Mouse (Mus musculus) myocyte (in vitro differentiated cells): ENCODE data around the gene Madd. TPM values are rescaled to one million over a fixed set of nuclear protein-coding genes. Genes with fewer than 3 reads are reported as not detected.

Source experiments
- H3K27me3 ChIP-seq: one replicate; pipeline ENCODE4 v1.6.1; 2011; ENCODE audit not compliant: control insufficient read depth, insufficient read depth, insufficient read length
- H3K36me3 ChIP-seq: one replicate; pipeline ENCODE4 v1.6.1; 2011; ENCODE audit not compliant: control insufficient read depth, insufficient read depth
- H3K4me2 ChIP-seq: one replicate; pipeline ENCODE4 v1.6.1; 2011; ENCODE audit warnings: low read depth, control low read depth
- H3K4me3 ChIP-seq: one replicate; pipeline ENCODE4 v1.5.1; 2011; ENCODE audit warnings: mild to moderate bottlenecking, control low read depth, moderate library complexity
- H3K79me2 ChIP-seq: one replicate; pipeline ENCODE4 v1.6.1; 2011; ENCODE audit not compliant: control insufficient read depth, insufficient read depth
- H3ac ChIP-seq: one replicate; pipeline ENCODE4 v1.6.1; 2011; ENCODE audit not compliant: control insufficient read depth, insufficient read length
- CEBPB ChIP-seq: IDR thresholded peaks from 2 replicates; pipeline ENCODE4 v1.6.1; 2011; ENCODE audit warnings: mild to moderate bottlenecking, moderate library complexity; ENCODE audit not compliant: poor library complexity, insufficient read depth, severe bottlenecking
- E2F4 ChIP-seq: IDR thresholded peaks from one replicate; pipeline ENCODE4 v1.6.1; 2011; ENCODE audit warnings: mild to moderate bottlenecking, control low read depth, moderate library complexity; ENCODE audit not compliant: insufficient read depth
- MAX ChIP-seq: IDR thresholded peaks from one replicate; pipeline ENCODE4 v1.6.1; 2011; ENCODE audit warnings: low read depth, mild to moderate bottlenecking, control low read depth
- MYOD1 ChIP-seq, 3 experiments: IDR thresholded peaks; one replicate each; pipeline ENCODE4 v1.6.1; 2011; ENCODE audit warnings: control low read depth in 2 of 3, low read depth in 2 of 3, mild to moderate bottlenecking in 2 of 3, moderate library complexity in 1 of 3; ENCODE audit not compliant: insufficient read length in 2 of 3, control insufficient read depth in 1 of 3
- MYOG ChIP-seq, 3 experiments: IDR thresholded peaks; one replicate each; pipeline ENCODE4 v1.6.1; 2011; ENCODE audit warnings: control low read depth in 2 of 3, low read depth in 2 of 3, mild to moderate bottlenecking in 2 of 3; ENCODE audit not compliant: insufficient read length in 2 of 3, control insufficient read depth in 1 of 3, insufficient read depth in 1 of 3
- POLR2A ChIP-seq: IDR thresholded peaks from one replicate; pipeline ENCODE4 v1.6.1; 2011; ENCODE audit warnings: low read depth, mild to moderate bottlenecking, control low read depth, moderate library complexity; ENCODE audit not compliant: insufficient read length
- POLR2AphosphoS2 ChIP-seq: IDR thresholded peaks from one replicate; pipeline ENCODE4 v1.6.1; 2011; ENCODE audit warnings: low read depth, control low read depth; ENCODE audit not compliant: insufficient read length
- REST ChIP-seq: IDR thresholded peaks from one replicate; pipeline ENCODE4 v1.6.1; 2011; ENCODE audit warnings: mild to moderate bottlenecking, control low read depth, moderate library complexity; ENCODE audit not compliant: insufficient read depth, insufficient read length
- SRF ChIP-seq: IDR thresholded peaks from one replicate; pipeline ENCODE4 v1.6.1; 2011; ENCODE audit warnings: low read depth; ENCODE audit not compliant: control insufficient read depth, insufficient read length
- TCF12 ChIP-seq: IDR thresholded peaks from one replicate; pipeline ENCODE4 v1.6.1; 2011; ENCODE audit warnings: mild to moderate bottlenecking, control low read depth; ENCODE audit not compliant: poor library complexity, insufficient read depth, severe bottlenecking
- TCF3 ChIP-seq: IDR thresholded peaks from one replicate; pipeline ENCODE4 v1.6.1; 2011; ENCODE audit warnings: low read depth, control low read depth; ENCODE audit not compliant: insufficient read length
- USF1 ChIP-seq: IDR thresholded peaks from one replicate; pipeline ENCODE4 v1.6.1; 2011; ENCODE audit warnings: low read depth, mild to moderate bottlenecking, control low read depth, moderate library complexity
- polyA plus RNA-seq: library from polyadenylated mRNA; unstranded; fragments of >200 nt; fragmentation: generic; extraction: Trizol; gene quantifications from one replicate; pipeline ENCODE4 v1.2.1, GENCODE M21; 2012; ENCODE audit warnings: missing spikeins

The Madd gene
- polyA plus RNA-seq, 1 experiment, result 10.2 TPM

GRCm38 (mm10) chr2:91131251-91131650 lies 52.4 kb downstream of the Madd start:
- Histone ChIP-seq H3ac (no peak overlapping the region), H3K79me2 (no peaks in the 10 kb centered on the region), H3K36me3 (no peaks in the 10 kb centered on the region), H3K4me3 (no peak overlapping the region), H3K4me2 (no peak overlapping the region), H3K27me3 (peaks cover 7% of the 10 kb centered on the region)
- TF ChIP-seq TCF3 (no peak), MYOG (IDR thresholded peaks at IDR 0.05; ENCODE audit: control insufficient read depth in 1 of 3, insufficient read depth in 1 of 3, insufficient read length in 2 of 3, low read depth in 2 of 3) (no peak), REST (no peak), CEBPB (no peak), MYOD1 (IDR thresholded peaks at IDR 0.05; ENCODE audit: control insufficient read depth in 1 of 3, insufficient read length in 2 of 3, low read depth in 2 of 3) (no peak), USF1 (no peak), POLR2A (no peak), SRF (no peak), TCF12 (no peak), E2F4 (no peak)

DNA sequence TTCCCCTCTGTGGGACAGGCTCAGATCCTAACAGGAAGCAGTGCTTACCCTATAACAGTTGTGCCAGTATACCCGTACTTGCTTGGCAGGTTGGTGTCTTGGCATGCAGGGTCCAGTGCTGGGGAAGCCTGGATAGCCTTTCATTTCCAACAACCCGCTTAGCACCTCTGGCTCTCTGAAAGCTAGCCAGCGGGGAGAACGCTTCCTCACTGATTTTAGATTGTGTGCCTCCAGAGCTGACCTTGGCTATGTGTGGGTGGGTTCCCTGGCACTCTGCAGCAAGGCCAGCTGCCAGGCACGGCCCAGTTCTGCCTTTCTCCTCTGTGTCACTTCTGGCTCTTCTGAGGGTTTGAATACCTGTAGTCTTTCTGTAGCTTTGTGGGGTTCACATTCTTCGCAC lies 53.5 kb downstream of the Madd start:
- no peaks in the 10 kb centered on the region for H3K36me3 ChIP-seq
- peaks cover 18% of the 10 kb centered on the region for H3K27me3 ChIP-seq
- H3K4me2 ChIP-seq, result no peak overlapping the region
- H3K4me3 ChIP-seq, result no peak overlapping the region
- peak in 1 of 3 experiments; percentile 6 for TF ChIP-seq MYOG (IDR thresholded peaks at IDR 0.05; ENCODE audit: control insufficient read depth in 1 of 3, insufficient read depth in 1 of 3, insufficient read length in 2 of 3, low read depth in 2 of 3)
- peak in 1 of 3 experiments; percentile 32 for TF ChIP-seq MYOD1 (IDR thresholded peaks at IDR 0.05; ENCODE audit: control insufficient read depth in 1 of 3, insufficient read length in 2 of 3, low read depth in 2 of 3)
- TF ChIP-seq TCF12, result no peak
- no peak for TF ChIP-seq POLR2AphosphoS2
- no peaks in the 10 kb centered on the region for H3K79me2 ChIP-seq
- no peak overlapping the region for H3ac ChIP-seq

- Histone ChIP-seq H3K79me2 (no peaks in the 10 kb centered on the region), H3K27me3 (peaks cover 30% of the 10 kb centered on the region), H3K36me3 (no peaks in the 10 kb centered on the region), H3K4me2 (no peak overlapping the region), H3K4me3 (no peak overlapping the region), H3ac (no peak overlapping the region)
- no peak for TF ChIP-seq REST
- no peak for TF ChIP-seq TCF12
- TF ChIP-seq POLR2A, result no peak
- no peak for TF ChIP-seq MAX
- no peak for TF ChIP-seq MYOD1 (IDR thresholded peaks at IDR 0.05; ENCODE audit: control insufficient read depth in 1 of 3, insufficient read length in 2 of 3, low read depth in 2 of 3)
- no peak for TF ChIP-seq USF1
- TF ChIP-seq MYOG (IDR thresholded peaks at IDR 0.05; ENCODE audit: control insufficient read depth in 1 of 3, insufficient read depth in 1 of 3, insufficient read length in 2 of 3, low read depth in 2 of 3), result no peak
- no peak for TF ChIP-seq E2F4
- TF ChIP-seq TCF3, result no peak
- TF ChIP-seq SRF, result no peak
- TF ChIP-seq POLR2AphosphoS2, result no peak
- TF ChIP-seq CEBPB, result no peak
These were observed 54.9 kb downstream of the Madd start for GRCm38 (mm10) chr2:91128761-91129160.

GRCm38 (mm10) chr2:91125101-91125500 lies 58.5 kb downstream of the Madd start:
- no peaks in the 10 kb centered on the region for H3K36me3 ChIP-seq
- H3K27me3 ChIP-seq, result peaks cover 64% of the 10 kb centered on the region

GRCm38 (mm10) chr2:91123521-91123920 lies 60.1 kb downstream of the Madd start:
- no peak overlapping the region for H3ac ChIP-seq
- H3K27me3 ChIP-seq, result peaks cover 71% of the 10 kb centered on the region
- TF ChIP-seq POLR2A (no peak), MYOD1 (IDR thresholded peaks at IDR 0.05; ENCODE audit: control insufficient read depth in 1 of 3, insufficient read length in 2 of 3, low read depth in 2 of 3) (no peak), MAX (no peak), POLR2AphosphoS2 (no peak), REST (no peak), TCF12 (no peak), SRF (no peak), CEBPB (no peak), MYOG (IDR thresholded peaks at IDR 0.05; ENCODE audit: control insufficient read depth in 1 of 3, insufficient read depth in 1 of 3, insufficient read length in 2 of 3, low read depth in 2 of 3) (no peak), USF1 (no peak), E2F4 (no peak)
- H3K79me2 ChIP-seq, result no peaks in the 10 kb centered on the region
- H3K36me3 ChIP-seq, result no peaks in the 10 kb centered on the region
- H3K4me3 ChIP-seq, result no peak overlapping the region
- H3K4me2 ChIP-seq, result no peak overlapping the region

More at GRCm38 (mm10) chr2:91125101-91125500, 58.5 kb downstream of the Madd start:
- Histone ChIP-seq H3K4me3 (no peak overlapping the region), H3K4me2 (no peak overlapping the region), H3K79me2 (no peaks in the 10 kb centered on the region), H3ac (no peak overlapping the region)
- TF ChIP-seq MYOD1 (IDR thresholded peaks at IDR 0.05; ENCODE audit: control insufficient read depth in 1 of 3, insufficient read length in 2 of 3, low read depth in 2 of 3) (no peak), CEBPB (no peak), USF1 (no peak), TCF12 (no peak), POLR2A (no peak), REST (no peak), MYOG (IDR thresholded peaks at IDR 0.05; ENCODE audit: control insufficient read depth in 1 of 3, insufficient read depth in 1 of 3, insufficient read length in 2 of 3, low read depth in 2 of 3) (no peak)
